In genomic region chr2:7270051-7270450, GRCm38 (mm10) we compare ENCODE assay signal across 7 mouse cellular contexts.
A peak's percentile ranks its signal among the peaks of the same experiment; 100 is the strongest.
DNase-seq lines count a peak whose midpoint lies in the region; ATAC-seq lines count a peak whose summit lies in the region.

No protein-coding gene starts in this region.

- intact Hi-C loops in gastrocnemius, postnatal 14 days (cut with DNase I; ENCODE audit: low total_unique reads) = no loop called here
- intact Hi-C loops in left cerebral cortex, postnatal 10 days (cut with DNase I) = no loop called here

- peak; percentile 77 for DNase-seq in T-cell, adult 2 months (ENCODE audit: low spot score)
- DNase-seq in gastrocnemius, postnatal 14 days = peak; percentile 24
- peak; percentile 62 to 75 for DNase-seq in left cerebral cortex, postnatal 10 days (ENCODE audit: extremely low spot score in 1 of 2, low spot score in 2 of 2)
- DNase-seq in skeletal muscle tissue, adult 2 months (ENCODE audit: low read depth, low spot score) = peak; percentile 23
- DNase-seq in adrenal gland, adult 18-20 months (ENCODE audit: low spot score in 2 of 2) = no peak
- no peak for DNase-seq in adrenal gland, adult 8-10 months

- no peak for ATAC-seq in erythroblast, adult 5-6 weeks (replicated peaks; ENCODE audit: low FRiP score, poor library complexity, severe bottlenecking)

Comparison
In these comparisons a context has a peak if more than half of its experiments do, and no peak if none do; other contexts are left out.
1. DNase-seq: peak in T-cell, adult 2 months (single experiment), gastrocnemius, postnatal 14 days (single experiment), left cerebral cortex, postnatal 10 days (2 of 2) and skeletal muscle tissue, adult 2 months (single experiment); none in adrenal gland, adult 18-20 months (0 of 2) and adrenal gland, adult 8-10 months (single experiment).